ENCODE assay signal across 9 mouse cellular contexts in genomic region chr14:58253369-58253968, GRCm38 (mm10).
DNase-seq lines count a peak whose midpoint lies in the region; ATAC-seq lines count a peak whose summit lies in the region.
"Had no signal": no experiment of that assay in that cellular context is flagged by ENCODE, and none has a peak within 500 bp of the region (broad histone marks: within the 10 kb centered on the region; RNA-seq: fewer than 3 reads in every experiment).

No protein-coding gene starts in this region.

- no peak overlapping the region for H3K27ac ChIP-seq in hindbrain, embryonic 14.5 days
- no peak overlapping the region for H3K27ac ChIP-seq in hindbrain, embryonic 12.5 days
- no peak overlapping the region for H3K27ac ChIP-seq in kidney, embryonic 14.5 days (ENCODE audit: low read depth, low read length)
- H3K27ac ChIP-seq: neural tube, embryonic 13.5 days had no signal

- no peaks in the 10 kb centered on the region for H3K9me3 ChIP-seq in hindbrain, embryonic 14.5 days (ENCODE audit: control insufficient read depth, low read length)
- H3K9me3 ChIP-seq in hindbrain, embryonic 12.5 days (replicated peaks), result no peaks in the 10 kb centered on the region
- no peaks in the 10 kb centered on the region for H3K9me3 ChIP-seq in kidney, embryonic 14.5 days (ENCODE audit: control insufficient read depth, low read length)
- H3K9me3 ChIP-seq: neural tube, embryonic 13.5 days had no signal

- no peaks in the 10 kb centered on the region for H3K4me1 ChIP-seq in hindbrain, embryonic 14.5 days (replicated peaks; ENCODE audit: control insufficient read depth, insufficient read depth, low read length)
- 0 out of 2 replicates have a peak, but pooled peaks cover 4% of the 10 kb centered on the region for H3K4me1 ChIP-seq in hindbrain, embryonic 12.5 days
- peaks cover 4% of the 10 kb centered on the region; the same call in 1 of the 2 replicates for H3K4me1 ChIP-seq in kidney, embryonic 14.5 days (ENCODE audit: control insufficient read depth, insufficient read depth, low read length)

- H3K4me2 ChIP-seq in hindbrain, embryonic 14.5 days (replicated peaks), result no peak overlapping the region
- H3K4me2 ChIP-seq in hindbrain, embryonic 12.5 days (replicated peaks), result no peak overlapping the region
- no peak overlapping the region for H3K4me2 ChIP-seq in kidney, embryonic 14.5 days (replicated peaks; ENCODE audit: low read depth, low read length)
- H3K4me2 ChIP-seq: neural tube, embryonic 13.5 days had no signal

- no peak overlapping the region for H3K9ac ChIP-seq in hindbrain, embryonic 14.5 days
- no peak overlapping the region for H3K9ac ChIP-seq in hindbrain, embryonic 12.5 days
- H3K9ac ChIP-seq in kidney, embryonic 14.5 days (ENCODE audit: low read depth, low read length), result no peak overlapping the region
- H3K9ac ChIP-seq: neural tube, embryonic 13.5 days had no signal

- no peak overlapping the region for H3K4me3 ChIP-seq in hindbrain, embryonic 14.5 days (replicated peaks; ENCODE audit: low read length)
- no peak overlapping the region for H3K4me3 ChIP-seq in hindbrain, embryonic 12.5 days
- no peak overlapping the region for H3K4me3 ChIP-seq in kidney, embryonic 14.5 days (ENCODE audit: low read length)
- H3K4me3 ChIP-seq: neural tube, embryonic 13.5 days had no signal

- peak; percentile 46; the same call in 1 of the 2 replicates for ATAC-seq in hindbrain, embryonic 14.5 days (ENCODE audit: low FRiP score)
- no peak for ATAC-seq in hindbrain, embryonic 12.5 days (ENCODE audit: low FRiP score)
- peak; percentile 66; the same call in 1 of the 2 replicates for ATAC-seq in kidney, embryonic 14.5 days (ENCODE audit: low FRiP score, low TSS enrichment)
- 0 out of 2 replicates have a peak, but pooled peaks have one; percentile 23 for ATAC-seq in megakaryocyte progenitor cell, adult 5-6 weeks (replicated peaks; ENCODE audit: poor library complexity)

- H3K36me3 ChIP-seq in hindbrain, embryonic 14.5 days (replicated peaks; ENCODE audit: control insufficient read depth, insufficient read depth), result no peaks in the 10 kb centered on the region
- H3K36me3 ChIP-seq in hindbrain, embryonic 12.5 days, result no peaks in the 10 kb centered on the region
- no peaks in the 10 kb centered on the region for H3K36me3 ChIP-seq in kidney, embryonic 14.5 days (ENCODE audit: control insufficient read depth, insufficient read depth, low read length)
- H3K36me3 ChIP-seq: neural tube, embryonic 13.5 days had no signal

- DNase-seq in hindbrain, embryonic 14.5 days (ENCODE audit: low spot score), result peak; percentile 46
- peak; percentile 23 for DNase-seq in ZHBTc4 (ENCODE audit: low read depth, low spot score)
- DNase-seq in heart, adult 18-20 months, result peak; percentile 20 to 42
- no peak for DNase-seq in frontal cortex, adult 2 months (ENCODE audit: extremely low spot score in 1 of 2, low spot score in 1 of 2)
- no peak for DNase-seq in layer of hippocampus, postnatal 25 days (ENCODE audit: extremely low spot score in 1 of 2, low spot score in 1 of 2)

- no peaks in the 10 kb centered on the region for H3K27me3 ChIP-seq in hindbrain, embryonic 14.5 days (ENCODE audit: control insufficient read depth, insufficient read depth, low read length)
- no peaks in the 10 kb centered on the region for H3K27me3 ChIP-seq in hindbrain, embryonic 12.5 days
- no peaks in the 10 kb centered on the region for H3K27me3 ChIP-seq in kidney, embryonic 14.5 days (ENCODE audit: control insufficient read depth, insufficient read depth, low read length)
- H3K27me3 ChIP-seq: neural tube, embryonic 13.5 days had no signal

- WGBS in hindbrain, embryonic 14.5 days, result 56% methylated on average over 3 of the region's 3 CpGs
- 78% methylated on average over 3 of the region's 3 CpGs for WGBS in hindbrain, embryonic 12.5 days
- 57% methylated on average over 3 of the region's 3 CpGs for WGBS in kidney, embryonic 14.5 days

Comparison
In these comparisons a context has a peak if more than half of its experiments do, and no peak if none do; other contexts are left out.
1. DNase-seq: peak in hindbrain, embryonic 14.5 days (single experiment), ZHBTc4 (single experiment) and heart, adult 18-20 months (2 of 2); none in frontal cortex, adult 2 months (0 of 2) and layer of hippocampus, postnatal 25 days (0 of 2).